Mouse (Mus musculus) cerebellum, postnatal 10 days (tissue): ENCODE data around the gene Arhgef9.
A peak's percentile ranks its signal among the peaks of the same experiment; 100 is the strongest.

Experiments
- DNase-seq, 2 experiments: peaks; one replicate each; pipeline ENCODE4 v3.0.0; 2021; ENCODE audit warnings: mixed read lengths in 2 of 2

Arhgef9 gene

GRCm38 (mm10) chrX:95196104-95196919 is at the start of gene Arhgef9:
Gene Arhgef9, minus strand, starts transcription at chrX:95196856.
- peak; percentile 66 to 67 for DNase-seq

- DNase-seq: no peak
Observed at GRCm38 (mm10) chrX:95238896-95239295, 42.2 kb upstream of the Arhgef9 start.

GRCm38 (mm10) chrX:95195363-95196103 is 1.1 kb downstream of the Arhgef9 start:
- DNase-seq: peak; percentile 11 to 34

GRCm38 (mm10) chrX:95175978-95176377 is 20.7 kb downstream of the Arhgef9 start:
- DNase-seq: peak; percentile 68 to 77

GRCm38 (mm10) chrX:95166317-95166716 is 30.3 kb downstream of the Arhgef9 start:
- peak; percentile 84 to 91 for DNase-seq

- peak; percentile 47 to 52 for DNase-seq
Observed at GRCm38 (mm10) chrX:95165671-95166127, 31.0 kb downstream of the Arhgef9 start.

- peak; percentile 46 to 60 for DNase-seq
Observed at GRCm38 (mm10) chrX:95164140-95164539, 32.5 kb downstream of the Arhgef9 start.

GRCm38 (mm10) chrX:95163452-95163851 is 33.2 kb downstream of the Arhgef9 start:
- no peak for DNase-seq

GRCm38 (mm10) chrX:95156833-95157386 is 39.7 kb downstream of the Arhgef9 start:
- DNase-seq: peak; percentile 42 to 55

GRCm38 (mm10) chrX:95138636-95139035 is 58.0 kb downstream of the Arhgef9 start:
- no peak for DNase-seq

GRCm38 (mm10) chrX:95133502-95133901 is 63.2 kb downstream of the Arhgef9 start:
- no peak for DNase-seq

GRCm38 (mm10) chrX:95132996-95133395 is 63.7 kb downstream of the Arhgef9 start:
- DNase-seq: no peak

- no peak for DNase-seq
Observed at GRCm38 (mm10) chrX:95131783-95132182, 64.9 kb downstream of the Arhgef9 start.

GRCm38 (mm10) chrX:95123462-95123861 is 73.2 kb downstream of the Arhgef9 start:
- DNase-seq: peak in 1 of 2 experiments; percentile 8

- DNase-seq: no peak
Observed at GRCm38 (mm10) chrX:95104361-95104760, 92.3 kb downstream of the Arhgef9 start.

- no peak for DNase-seq
Observed at GRCm38 (mm10) chrX:95087674-95088073, 109.0 kb downstream of the Arhgef9 start.

- no peak for DNase-seq
Observed at GRCm38 (mm10) chrX:95077013-95077699, 119.5 kb downstream of the Arhgef9 start.

GRCm38 (mm10) chrX:95027907-95028306 is 168.7 kb downstream of the Arhgef9 start:
- no peak for DNase-seq

- peak; percentile 79 to 84 for DNase-seq
Observed at GRCm38 (mm10) chrX:95026361-95026892, 170.2 kb downstream of the Arhgef9 start, which contains the start of gene Spin4. Gene Spin4, minus strand, starts transcription at chrX:95026682.

GRCm38 (mm10) chrX:95025779-95026360 is 170.8 kb downstream of the Arhgef9 start:
- peak in 1 of 2 experiments; percentile 43 for DNase-seq

GRCm38 (mm10) chrX:95012033-95012432 is 184.6 kb downstream of the Arhgef9 start:
- DNase-seq: peak; percentile 29 to 78
